In the genomic region with DNA sequence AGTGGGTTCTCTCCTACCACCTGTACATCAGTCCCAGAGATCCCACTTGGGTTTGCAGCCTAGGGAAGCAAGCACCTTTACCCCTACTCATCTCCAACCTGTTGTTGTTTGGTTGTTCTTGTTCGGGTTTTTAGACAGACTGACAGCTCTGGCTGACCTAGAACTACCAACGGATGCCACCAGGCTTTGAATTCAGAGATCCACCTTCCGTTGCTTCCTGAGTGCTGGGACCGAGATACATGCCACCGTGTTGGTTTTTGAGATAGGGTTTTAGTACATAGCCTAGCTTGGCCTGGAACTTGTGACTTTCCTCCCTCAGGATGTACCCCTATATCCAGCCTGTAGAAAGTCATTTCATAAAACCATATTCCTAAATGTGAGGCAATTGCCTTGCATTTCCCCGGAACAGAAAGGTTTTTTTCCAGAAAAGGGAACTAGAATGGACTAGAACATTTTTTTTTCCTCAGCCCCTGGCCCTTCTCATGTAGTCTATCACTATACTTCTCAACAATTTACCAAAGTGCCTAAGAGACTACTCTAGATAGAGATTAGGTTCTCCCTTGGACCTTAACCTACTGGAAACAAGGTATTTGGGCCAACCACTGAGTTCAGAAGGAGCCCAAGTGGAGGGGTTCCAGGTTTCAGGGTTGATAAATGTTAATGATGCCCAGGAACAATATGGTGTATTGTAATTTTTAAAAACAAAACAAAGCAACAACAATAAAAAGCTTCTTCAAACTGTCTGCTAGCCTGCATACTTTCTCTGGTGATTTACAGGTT, we compare ENCODE assay signal across 9 mouse cellular contexts. TPM values are rescaled to one million over a fixed set of nuclear protein-coding genes. Genes with fewer than 3 reads are reported as not detected.
DNase-seq lines count a peak whose midpoint lies in the region; ATAC-seq and TF ChIP-seq lines count a peak whose summit lies in the region.
"Had no signal": no experiment of that assay in that cellular context is flagged by ENCODE, and none has a peak within 500 bp of the region (broad histone marks: within the 10 kb centered on the region; RNA-seq: fewer than 3 reads in every experiment).

No protein-coding gene starts in this region.

- in situ Hi-C loops in ES-E14 (cut with MboI; ENCODE audit: low sequenced_read_pairs in 2 of 2, unreplicated experiment in 2 of 2): no loop called here

- peaks cover 20% of the 10 kb centered on the region for H3K4me1 ChIP-seq in heart, embryonic 11.5 days (ENCODE audit: control insufficient read depth, insufficient read depth, low read length)
- peaks cover 2 to 4% of the 10 kb centered on the region in 2 experiments; a peak in 1 of 4 replicates for H3K4me1 ChIP-seq in ES-E14 (ENCODE audit: control insufficient read depth in 2 of 2, insufficient read depth in 2 of 2, low read length in 2 of 2, poor library complexity in 1 of 2)
- H3K4me1 ChIP-seq in forebrain, postnatal 0 days (ENCODE audit: insufficient read depth): peaks cover 13% of the 10 kb centered on the region
- peaks cover 26% of the 10 kb centered on the region for H3K4me1 ChIP-seq in liver, postnatal 0 days (ENCODE audit: insufficient read depth)

- H3K27me3 ChIP-seq in heart, embryonic 11.5 days (ENCODE audit: control insufficient read depth, insufficient read depth, low read length): no peaks in the 10 kb centered on the region
- no peaks in the 10 kb centered on the region for H3K27me3 ChIP-seq in forebrain, postnatal 0 days (ENCODE audit: insufficient read depth, low read length)
- no peaks in the 10 kb centered on the region for H3K27me3 ChIP-seq in liver, postnatal 0 days (ENCODE audit: insufficient read depth, low read length)

- TF ChIP-seq EP300 in liver, postnatal 0 days (IDR thresholded peaks at IDR 0.05; ENCODE audit: low read depth): no peak

- DNase-seq in heart, postnatal 4 days: no peak
- DNase-seq in ES-E14 (ENCODE audit: low read depth, low spot score): no peak
- no peak for DNase-seq in forebrain, postnatal 0 days
- no peak for DNase-seq in liver, postnatal 0 days
- no peak for DNase-seq in right cerebral cortex, postnatal 10 days (ENCODE audit: low spot score in 2 of 2)
- no peak for DNase-seq in kidney, adult 18-20 months

- no peak overlapping the region for H3K27ac ChIP-seq in heart, embryonic 11.5 days (ENCODE audit: low read depth, low read length)
- H3K27ac ChIP-seq in ES-E14 (ENCODE audit: insufficient read depth, low read depth, low read length, poor library complexity, severe bottlenecking): no peak overlapping the region
- peak overlapping the region; percentile 22; the same call in 1 of the 2 replicates for H3K27ac ChIP-seq in forebrain, postnatal 0 days (ENCODE audit: low read depth, low read length)
- peak overlapping the region; percentile 64 for H3K27ac ChIP-seq in liver, postnatal 0 days (ENCODE audit: low read depth)

- H3K4me3 ChIP-seq in heart, embryonic 11.5 days (ENCODE audit: low read depth, low read length): peak overlapping the region; percentile 82
- H3K4me3 ChIP-seq in ES-E14 (ENCODE audit: insufficient read depth in 1 of 2, low read depth in 1 of 2, low read length in 2 of 2, poor library complexity in 1 of 2, severe bottlenecking in 1 of 2): peak overlapping the region; percentile 53 to 68; a peak in 3 of 4 replicates
- peak overlapping the region; percentile 69 for H3K4me3 ChIP-seq in forebrain, postnatal 0 days (ENCODE audit: low read depth, low read length)
- H3K4me3 ChIP-seq in liver, postnatal 0 days (ENCODE audit: low read depth, low read length): peak overlapping the region; percentile 75

- no peak for ATAC-seq in heart, embryonic 11.5 days (replicated peaks; ENCODE audit: insufficient number of reproducible peaks, low FRiP score, low TSS enrichment)
- ATAC-seq in forebrain, postnatal 0 days: no peak
- ATAC-seq in liver, postnatal 0 days: no peak
- no peak for ATAC-seq in granulocyte monocyte progenitor cell, adult 5-6 weeks (replicated peaks; ENCODE audit: poor library complexity, severe bottlenecking)

- no peak for TF ChIP-seq CTCF in forebrain, postnatal 0 days (IDR thresholded peaks at IDR 0.05; ENCODE audit: low read depth)
- TF ChIP-seq CTCF in liver, postnatal 0 days (IDR thresholded peaks at IDR 0.05; ENCODE audit: low read depth): no peak

- 70% methylated on average over 6 of the region's 6 CpGs for WGBS in heart, embryonic 11.5 days (ENCODE audit: insufficient replicate concordance)
- WGBS in forebrain, postnatal 0 days: 83% methylated on average over 6 of the region's 6 CpGs
- WGBS in liver, postnatal 0 days (ENCODE audit: insufficient replicate concordance): 71% methylated on average over 6 of the region's 6 CpGs

- no peaks in the 10 kb centered on the region for H3K9me3 ChIP-seq in heart, embryonic 11.5 days (replicated peaks; ENCODE audit: control insufficient read depth, low read length)
- H3K9me3 ChIP-seq in ES-E14 (ENCODE audit: control insufficient read depth, insufficient read depth, low read depth, low read length): no peaks in the 10 kb centered on the region
- no peaks in the 10 kb centered on the region for H3K9me3 ChIP-seq in forebrain, postnatal 0 days (ENCODE audit: low read length)
- H3K9me3 ChIP-seq in liver, postnatal 0 days (ENCODE audit: low read length): no peaks in the 10 kb centered on the region

- H3K9ac ChIP-seq in heart, embryonic 11.5 days (ENCODE audit: low read depth, low read length): peak overlapping the region; percentile 91; the same call in 1 of the 2 replicates
- H3K9ac ChIP-seq in ES-E14 (ENCODE audit: insufficient read depth, low read depth, low read length, poor library complexity, severe bottlenecking): peak overlapping the region; percentile 47; the same call in 1 of the 2 replicates
- peak overlapping the region; percentile 97 for H3K9ac ChIP-seq in forebrain, postnatal 0 days
- H3K9ac ChIP-seq in liver, postnatal 0 days (replicated peaks): peak overlapping the region; percentile 0; the same call in 1 of the 2 replicates

- H3K4me2 ChIP-seq in heart, embryonic 11.5 days: peak overlapping the region; percentile 95
- peak overlapping the region; percentile 54 for H3K4me2 ChIP-seq in forebrain, postnatal 0 days (ENCODE audit: low read depth)
- H3K4me2 ChIP-seq in liver, postnatal 0 days (ENCODE audit: low read depth, low read length): peak overlapping the region; percentile 70

- H3K36me3 ChIP-seq in heart, embryonic 11.5 days (ENCODE audit: control insufficient read depth, insufficient read depth, low read length): no peaks in the 10 kb centered on the region
- H3K36me3 ChIP-seq in ES-E14 (ENCODE audit: control insufficient read depth, insufficient read depth, low read length, poor library complexity, severe bottlenecking): no peaks in the 10 kb centered on the region
- H3K36me3 ChIP-seq in forebrain, postnatal 0 days (ENCODE audit: insufficient read depth): no peaks in the 10 kb centered on the region
- no peaks in the 10 kb centered on the region for H3K36me3 ChIP-seq in liver, postnatal 0 days (replicated peaks; ENCODE audit: insufficient read depth, low read length)

RNA-seq across cellular contexts. Expression of a gene that starts 0.8 kb away (rescaled TPM):
- 18.7 and 20.0 TPM in 2 replicates for polyA plus RNA-seq in heart, embryonic 11.5 days (2014; fragmentation: Nextera tagmentation; extraction: Ambion mirVana)
- total RNA-seq in heart, postnatal 4 days (2021): 10 to 100 TPM; 22.3 to 25.0 TPM
- 32.5 and 39.6 TPM in 2 replicates for total RNA-seq in ES-E14 (2012; rRNA removed)
- total RNA-seq in forebrain, postnatal 0 days (2014; rRNA removed): 38.9 and 43.8 TPM in 2 replicates
- 18.7 and 22.5 TPM in 2 replicates for polyA plus RNA-seq in forebrain, postnatal 0 days (2015; fragmentation: Nextera tagmentation; extraction: Ambion mirVana)
- polyA plus RNA-seq in liver, postnatal 0 days (2015; fragmentation: Nextera tagmentation; extraction: Ambion mirVana): 3.9 and 5.1 TPM in 2 replicates
- 25.4 and 40.0 TPM in 2 replicates for total RNA-seq in granulocyte monocyte progenitor cell, adult 5-6 weeks (2014; fragmentation: Nextera tagmentation)
- 15.2 and 19.9 TPM in 2 replicates for total RNA-seq in granulocyte monocyte progenitor cell, adult 5-6 weeks (2017)

RNA-seq across cellular contexts. Expression of a gene that starts 1.5 kb away (rescaled TPM):
- polyA plus RNA-seq in heart, embryonic 11.5 days (2014; fragmentation: Nextera tagmentation; extraction: Ambion mirVana): 734 and 757 TPM in 2 replicates
- total RNA-seq in heart, postnatal 4 days (2021): 100 to 1,000 TPM; 466 to 502 TPM
- total RNA-seq in ES-E14 (2012; rRNA removed): 504 and 729 TPM in 2 replicates
- 730 and 936 TPM in 2 replicates for total RNA-seq in forebrain, postnatal 0 days (2014; rRNA removed)
- polyA plus RNA-seq in forebrain, postnatal 0 days (2015; fragmentation: Nextera tagmentation; extraction: Ambion mirVana): 2,422 and 2,718 TPM in 2 replicates
- 647 and 656 TPM in 2 replicates for polyA plus RNA-seq in liver, postnatal 0 days (2015; fragmentation: Nextera tagmentation; extraction: Ambion mirVana)
- 447 and 460 TPM in 2 replicates for total RNA-seq in granulocyte monocyte progenitor cell, adult 5-6 weeks (2014; fragmentation: Nextera tagmentation)
- total RNA-seq in granulocyte monocyte progenitor cell, adult 5-6 weeks (2017): 931 and 1,017 TPM in 2 replicates

RNA-seq across cellular contexts. Expression of a gene that starts 16.8 kb away (rescaled TPM):
- 137 and 151 TPM in 2 replicates for polyA plus RNA-seq in heart, embryonic 11.5 days (2014; fragmentation: Nextera tagmentation; extraction: Ambion mirVana)
- total RNA-seq in heart, postnatal 4 days (2021): 10 to 100 TPM; 52.9 to 54.3 TPM
- total RNA-seq in ES-E14 (2012; rRNA removed): 144 and 195 TPM in 2 replicates
- 42.6 and 52.2 TPM in 2 replicates for total RNA-seq in forebrain, postnatal 0 days (2014; rRNA removed)
- 61.1 and 66.4 TPM in 2 replicates for polyA plus RNA-seq in forebrain, postnatal 0 days (2015; fragmentation: Nextera tagmentation; extraction: Ambion mirVana)
- 317 and 319 TPM in 2 replicates for polyA plus RNA-seq in liver, postnatal 0 days (2015; fragmentation: Nextera tagmentation; extraction: Ambion mirVana)
- total RNA-seq in granulocyte monocyte progenitor cell, adult 5-6 weeks (2014; fragmentation: Nextera tagmentation): 36.7 and 62.2 TPM in 2 replicates
- 41.3 and 52.3 TPM in 2 replicates for total RNA-seq in granulocyte monocyte progenitor cell, adult 5-6 weeks (2017)

RNA-seq across cellular contexts. Expression of a gene that starts 48.5 kb away (rescaled TPM):
- polyA plus RNA-seq in heart, embryonic 11.5 days (2014; fragmentation: Nextera tagmentation; extraction: Ambion mirVana): 2.3 and 2.6 TPM in 2 replicates
- total RNA-seq in heart, postnatal 4 days (2021): under 1 TPM; 0.88 to 0.95 TPM
- total RNA-seq in ES-E14 (2012; rRNA removed): 13.3 and 14.2 TPM in 2 replicates
- total RNA-seq in forebrain, postnatal 0 days (2014; rRNA removed): 0.46 and 0.86 TPM in 2 replicates
- 0.29 and 0.58 TPM in 2 replicates for polyA plus RNA-seq in forebrain, postnatal 0 days (2015; fragmentation: Nextera tagmentation; extraction: Ambion mirVana)
- 6.1 and 6.9 TPM in 2 replicates for polyA plus RNA-seq in liver, postnatal 0 days (2015; fragmentation: Nextera tagmentation; extraction: Ambion mirVana)
- total RNA-seq in granulocyte monocyte progenitor cell, adult 5-6 weeks (2014; fragmentation: Nextera tagmentation): 19.1 and 26.7 TPM in 2 replicates
- 18.2 and 21.1 TPM in 2 replicates for total RNA-seq in granulocyte monocyte progenitor cell, adult 5-6 weeks (2017)

RNA-seq across cellular contexts. Expression of a gene that starts 54.8 kb away (rescaled TPM):
- 0.51 and 0.80 TPM in 2 replicates for polyA plus RNA-seq in heart, embryonic 11.5 days (2014; fragmentation: Nextera tagmentation; extraction: Ambion mirVana)
- 1 to 10 TPM; 5.0 to 5.4 TPM for total RNA-seq in heart, postnatal 4 days (2021)
- total RNA-seq in ES-E14 (2012; rRNA removed): 9.6 and 26.3 TPM in 2 replicates
- total RNA-seq in forebrain, postnatal 0 days (2014; rRNA removed): 0.46 and 1.1 TPM in 2 replicates
- polyA plus RNA-seq in forebrain, postnatal 0 days (2015; fragmentation: Nextera tagmentation; extraction: Ambion mirVana): 0.93 and 1.3 TPM in 2 replicates
- polyA plus RNA-seq in liver, postnatal 0 days (2015; fragmentation: Nextera tagmentation; extraction: Ambion mirVana): 0.21 and 0.34 TPM in 2 replicates
- not detected in 2 replicates for total RNA-seq in granulocyte monocyte progenitor cell, adult 5-6 weeks (2014; fragmentation: Nextera tagmentation)
- not detected in 2 replicates for total RNA-seq in granulocyte monocyte progenitor cell, adult 5-6 weeks (2017)
- polyA plus RNA-seq: CD4-positive, CD25-positive, alpha-beta regulatory T cell, adult 4 months had no signal

Comparison
In these comparisons a context has a peak if more than half of its experiments do, and no peak if none do; other contexts are left out.
1. H3K27ac ChIP-seq: peak in forebrain, postnatal 0 days (single experiment) and liver, postnatal 0 days (single experiment); none in heart, embryonic 11.5 days (single experiment) and ES-E14 (single experiment).
2. H3K9ac ChIP-seq: peak in every context shown above with its lines; median percentile 97 in forebrain, postnatal 0 days; 91 in heart, embryonic 11.5 days; 47 in ES-E14; 0 in liver, postnatal 0 days.
3. Peak in every context shown above with its lines, with median percentiles within 50 percentile points of each other: H3K4me2 ChIP-seq and H3K4me3 ChIP-seq.